Mouse (Mus musculus): Measurements from ENCODE around the gene Nup50. TPM values are rescaled to one million over a fixed set of nuclear protein-coding genes. Genes with fewer than 3 reads are reported as not detected.

Nup50 gene
- total and polyA plus RNA-seq, 3 experiments = 3.8 to 16.6 (median 15.5) TPM

DNA sequence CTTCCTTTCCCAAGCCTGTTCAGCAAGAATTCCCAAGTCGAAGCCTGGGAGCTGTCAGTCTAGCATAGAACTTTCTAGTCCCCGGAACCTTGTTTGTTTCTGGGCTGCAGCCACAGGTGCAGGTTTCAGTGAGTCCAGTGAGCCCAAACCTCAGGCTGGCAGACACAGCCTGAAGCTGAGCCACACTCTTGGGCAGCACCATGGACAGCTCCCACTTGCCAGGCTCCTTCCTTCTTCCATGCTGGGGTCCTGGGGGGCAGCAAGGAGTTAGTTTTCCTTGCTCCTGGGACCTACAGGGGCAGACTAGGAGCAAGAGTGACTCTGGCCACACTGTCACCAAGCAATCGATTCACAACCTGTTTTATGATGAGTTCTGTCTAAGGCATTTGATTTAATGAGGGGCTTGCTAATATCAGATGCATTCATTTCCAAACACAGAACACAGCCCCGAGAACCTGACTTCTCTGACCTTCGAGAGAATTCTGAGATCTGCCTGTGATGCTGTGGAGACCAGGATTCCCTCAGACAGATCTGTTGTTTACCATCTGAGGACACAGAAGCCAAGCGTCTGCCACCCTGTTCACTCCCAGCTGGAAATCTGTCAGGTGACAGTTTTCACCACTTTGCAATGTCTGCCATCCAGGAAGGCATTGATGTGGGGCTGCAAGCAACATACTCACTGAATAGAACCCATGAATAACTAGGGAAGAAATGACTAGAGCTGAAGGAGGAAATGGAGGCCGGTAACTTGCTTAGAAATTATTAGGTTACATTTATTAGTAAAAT lies 42.6 kb downstream of the Nup50 start:
- no peak overlapping the region for H3K4me3 ChIP-seq
- no peak overlapping the region for H3K27ac ChIP-seq
- H3K4me1 ChIP-seq (ENCODE audit: control insufficient read depth, insufficient read depth, low read length) = no peaks in the 10 kb centered on the region
- H3K27me3 ChIP-seq (ENCODE audit: control insufficient read depth, insufficient read depth, low read length) = no peaks in the 10 kb centered on the region
- H3K79me2 ChIP-seq (replicated peaks; ENCODE audit: control insufficient read depth, insufficient read depth, low read length) = peaks cover 3% of the 10 kb centered on the region
- no peaks in the 10 kb centered on the region for H3K36me3 ChIP-seq (ENCODE audit: control insufficient read depth, insufficient read depth, low read length)
- 61% methylated on average over 7 of the region's 7 CpGs for WGBS
- peak in 1 of 2 experiments; percentile 62 for DNase-seq
- intact Hi-C loops (cut with DNase I) = no loop called here
- no peak for TF ChIP-seq POLR2A (IDR thresholded peaks at IDR 0.05; ENCODE audit: insufficient read depth, low read depth, low read length)
- H3K9ac ChIP-seq (ENCODE audit: low read depth, low read length) = no peak overlapping the region

- Histone ChIP-seq H3K9ac (ENCODE audit: low read depth, low read length) (no peak overlapping the region), H3K27ac (no peak overlapping the region), H3K4me3 (no peak overlapping the region), H3K79me2 (replicated peaks; ENCODE audit: control insufficient read depth, insufficient read depth, low read length) (no peaks in the 10 kb centered on the region; the same call in 1 of the 2 replicates), H3K36me3 (ENCODE audit: control insufficient read depth, insufficient read depth, low read length) (no peaks in the 10 kb centered on the region), H3K27me3 (ENCODE audit: control insufficient read depth, insufficient read depth, low read length) (no peaks in the 10 kb centered on the region), H3K4me1 (ENCODE audit: control insufficient read depth, insufficient read depth, low read length) (no peaks in the 10 kb centered on the region)
- TF ChIP-seq CTCF (IDR thresholded peaks at IDR 0.05) = no peak
- no peak for TF ChIP-seq POLR2A (IDR thresholded peaks at IDR 0.05; ENCODE audit: insufficient read depth, low read depth, low read length)
- TF ChIP-seq EP300 (IDR thresholded peaks at IDR 0.05; ENCODE audit: insufficient read depth, low read depth, low read length) = no peak
- DNase-seq = no peak
- intact Hi-C loops (cut with DNase I) = no loop called here
- 92% methylated on average over 4 of the region's 4 CpGs for WGBS
Observed at GRCm38 (mm10) chr15:84968534-84968933, 45.3 kb downstream of the Nup50 start.

DNA sequence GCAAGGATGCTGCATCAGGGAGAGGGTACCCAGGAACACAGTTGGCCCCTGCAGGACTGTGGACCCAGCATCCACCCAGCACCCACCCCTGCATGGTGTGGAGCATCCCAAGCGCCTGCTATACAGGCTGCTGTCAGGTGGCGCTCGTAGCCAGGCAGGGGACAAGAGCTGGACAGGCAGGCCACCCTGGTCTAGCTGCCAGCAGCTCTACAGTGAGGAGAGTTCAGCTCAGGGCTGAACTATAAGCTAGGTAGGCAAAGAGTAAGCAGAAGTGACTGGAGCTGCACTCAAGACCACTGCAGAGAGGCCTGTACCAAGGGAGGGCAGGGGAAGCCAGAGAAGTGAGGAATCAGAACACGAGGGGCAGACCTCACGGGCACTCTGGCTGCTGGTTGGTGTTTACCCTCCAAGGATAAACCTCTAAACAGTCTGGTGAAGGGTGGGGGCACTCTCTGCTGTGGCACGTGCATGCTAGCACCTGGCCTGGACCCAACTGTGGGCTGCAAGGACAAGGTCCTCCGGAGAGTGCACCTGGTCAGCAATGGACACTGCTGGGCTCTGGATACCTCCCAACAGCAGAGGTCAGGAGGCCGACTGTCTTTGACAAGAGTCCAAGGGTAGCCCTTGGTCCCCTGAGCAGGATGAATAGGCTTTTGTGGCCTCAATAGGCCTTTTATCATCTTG lies 49.8 kb downstream of the Nup50 start:
- Histone ChIP-seq H3K36me3 (ENCODE audit: control insufficient read depth, insufficient read depth, low read length) (no peaks in the 10 kb centered on the region), H3K27ac (no peak overlapping the region), H3K4me1 (ENCODE audit: control insufficient read depth, insufficient read depth, low read length) (peaks cover 4% of the 10 kb centered on the region; the same call in 1 of the 2 replicates), H3K27me3 (ENCODE audit: control insufficient read depth, insufficient read depth, low read length) (no peaks in the 10 kb centered on the region), H3K9ac (ENCODE audit: low read depth, low read length) (no peak overlapping the region), H3K79me2 (replicated peaks; ENCODE audit: control insufficient read depth, insufficient read depth, low read length) (no peaks in the 10 kb centered on the region; the same call in 1 of the 2 replicates), H3K4me3 (no peak overlapping the region)
- no peak for DNase-seq
- intact Hi-C loops (cut with DNase I) = no loop called here
- WGBS = 82% methylated on average over 8 of the region's 8 CpGs
- no peak for TF ChIP-seq EP300 (IDR thresholded peaks at IDR 0.05; ENCODE audit: insufficient read depth, low read depth, low read length)
- TF ChIP-seq CTCF (IDR thresholded peaks at IDR 0.05) = peak; percentile 41

DNA sequence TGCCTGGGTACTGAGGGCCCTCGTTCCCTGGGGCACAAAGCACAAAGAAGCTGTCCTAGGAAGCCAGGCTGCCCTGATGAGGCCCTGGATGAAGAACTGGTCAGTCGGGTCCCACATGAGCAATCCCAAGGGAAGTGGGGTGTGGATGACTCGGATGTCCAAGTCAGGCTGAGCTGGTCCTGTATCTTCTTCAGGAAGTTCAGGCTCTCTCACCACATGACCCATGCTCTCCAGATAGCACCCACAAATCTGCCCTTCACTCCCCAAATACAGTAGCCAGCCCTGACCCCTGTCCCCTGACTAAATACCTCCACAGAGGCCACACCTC lies 50.3 kb downstream of the Nup50 start:
- Histone ChIP-seq H3K27ac (no peak overlapping the region), H3K9ac (ENCODE audit: low read depth, low read length) (no peak overlapping the region), H3K4me1 (ENCODE audit: control insufficient read depth, insufficient read depth, low read length) (peaks cover 4% of the 10 kb centered on the region; the same call in 1 of the 2 replicates), H3K4me3 (no peak overlapping the region), H3K36me3 (ENCODE audit: control insufficient read depth, insufficient read depth, low read length) (no peaks in the 10 kb centered on the region), H3K79me2 (replicated peaks; ENCODE audit: control insufficient read depth, insufficient read depth, low read length) (no peaks in the 10 kb centered on the region; the same call in 1 of the 2 replicates), H3K27me3 (ENCODE audit: control insufficient read depth, insufficient read depth, low read length) (no peaks in the 10 kb centered on the region)
- intact Hi-C loops (cut with DNase I) = no loop called here
- 53% methylated on average over 3 of the region's 3 CpGs for WGBS
- DNase-seq = no peak
- no peak for TF ChIP-seq CTCF (IDR thresholded peaks at IDR 0.05)

- no peak overlapping the region for H3K9ac ChIP-seq (ENCODE audit: low read depth, low read length)
Observed at GRCm38 (mm10) chr15:84975729-84976128, 52.5 kb downstream of the Nup50 start.

DNA sequence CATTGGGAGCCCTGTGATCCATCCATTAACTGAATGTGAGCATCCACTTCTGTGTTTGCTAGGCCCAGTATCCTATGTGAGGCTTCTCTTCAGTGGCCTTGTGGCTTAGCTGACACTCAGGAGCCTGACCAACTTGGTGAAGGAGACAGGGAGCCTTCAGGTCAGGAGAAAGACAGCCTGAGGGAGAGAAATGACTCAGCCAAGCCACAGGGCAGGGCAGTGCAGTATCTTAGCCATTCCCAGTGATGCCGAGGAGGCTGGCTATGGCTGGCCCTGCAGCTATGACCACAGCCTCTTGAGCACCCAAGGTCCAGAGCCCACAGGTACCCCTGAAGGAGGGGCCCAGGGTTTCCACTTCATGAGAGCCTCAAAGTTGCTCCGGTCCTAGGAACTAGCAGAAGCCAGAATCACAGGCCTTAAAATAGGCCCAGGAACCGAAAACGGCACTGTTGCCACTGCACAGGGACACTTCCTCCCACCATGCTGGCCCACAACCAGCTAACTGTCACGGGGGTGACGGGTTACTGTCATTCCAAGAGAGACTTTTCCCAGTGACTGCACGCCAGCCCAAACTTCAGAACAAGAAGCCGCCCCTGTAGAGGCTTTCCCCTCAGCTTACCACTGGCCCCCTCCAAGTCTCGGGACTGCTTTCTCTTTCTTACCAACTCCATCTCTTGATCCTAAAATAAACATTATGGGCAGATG lies 58.5 kb downstream of the Nup50 start:
- H3K27me3 ChIP-seq (ENCODE audit: control insufficient read depth, insufficient read depth, low read length) = no peaks in the 10 kb centered on the region
- H3K27ac ChIP-seq = no peak overlapping the region
- WGBS = 44% methylated on average over 9 of the region's 9 CpGs
- peak in 1 of 2 experiments; percentile 62 for DNase-seq
- peaks cover 11% of the 10 kb centered on the region for H3K4me1 ChIP-seq (ENCODE audit: control insufficient read depth, insufficient read depth, low read length)
- intact Hi-C loops (cut with DNase I) = no loop called here
- TF ChIP-seq POLR2A (IDR thresholded peaks at IDR 0.05; ENCODE audit: insufficient read depth, low read depth, low read length) = no peak
- TF ChIP-seq EP300 (IDR thresholded peaks at IDR 0.05; ENCODE audit: insufficient read depth, low read depth, low read length) = no peak
- TF ChIP-seq CTCF (IDR thresholded peaks at IDR 0.05) = no peak
- H3K79me2 ChIP-seq (replicated peaks; ENCODE audit: control insufficient read depth, insufficient read depth, low read length) = peaks cover 12% of the 10 kb centered on the region
- no peak overlapping the region for H3K9ac ChIP-seq (ENCODE audit: low read depth, low read length)
- no peak overlapping the region for H3K4me3 ChIP-seq
- no peaks in the 10 kb centered on the region for H3K36me3 ChIP-seq (ENCODE audit: control insufficient read depth, insufficient read depth, low read length)

More at GRCm38 (mm10) chr15:84975729-84976128, 52.5 kb downstream of the Nup50 start:
- peaks cover 7% of the 10 kb centered on the region for H3K79me2 ChIP-seq (replicated peaks; ENCODE audit: control insufficient read depth, insufficient read depth, low read length)
- TF ChIP-seq POLR2A (IDR thresholded peaks at IDR 0.05; ENCODE audit: insufficient read depth, low read depth, low read length) (no peak), EP300 (IDR thresholded peaks at IDR 0.05; ENCODE audit: insufficient read depth, low read depth, low read length) (no peak), CTCF (IDR thresholded peaks at IDR 0.05) (no peak)
- H3K4me3 ChIP-seq = no peak overlapping the region
- 31% methylated on average over 4 of the region's 4 CpGs for WGBS
- H3K27ac ChIP-seq = no peak overlapping the region
- H3K36me3 ChIP-seq (ENCODE audit: control insufficient read depth, insufficient read depth, low read length) = no peaks in the 10 kb centered on the region
- intact Hi-C loops (cut with DNase I) = no loop called here
- H3K27me3 ChIP-seq (ENCODE audit: control insufficient read depth, insufficient read depth, low read length) = no peaks in the 10 kb centered on the region
- peak in 1 of 2 experiments; percentile 35 for DNase-seq
- H3K4me1 ChIP-seq (ENCODE audit: control insufficient read depth, insufficient read depth, low read length) = peaks cover 4% of the 10 kb centered on the region; the same call in 1 of the 2 replicates
